Mouse (Mus musculus) cerebellum, postnatal 14 days (tissue): ENCODE data around the gene Tnks2.
A peak's percentile ranks its signal among the peaks of the same experiment; 100 is the strongest.

Experiments used
- DNase-seq, 2 experiments: peaks; one replicate each; pipeline ENCODE4 v3.0.0; 2021; ENCODE audit warnings: mixed read lengths in 2 of 2

Gene Tnks2

GRCm38 (mm10) chr19:36938008-36938407 lies 104.0 kb downstream of the Tnks2 start:
- no peak for DNase-seq

- peak in 1 of 2 experiments; percentile 23 for DNase-seq
Observed at GRCm38 (mm10) chr19:36940064-36940463, 106.0 kb downstream of the Tnks2 start.
